Mouse (Mus musculus) thymus, adult 2 months (tissue): ENCODE data around the gene Ccdc130. TPM values are rescaled to one million over a fixed set of nuclear protein-coding genes. Genes with fewer than 3 reads are reported as not detected.
A peak's percentile ranks its signal among the peaks of the same experiment; 100 is the strongest.

ENCODE experiments used
- DNase-seq: peaks from one replicate; pipeline ENCODE4 v3.0.0; 2021
- H3K27ac ChIP-seq: fragments of 200-500 bp; 2 replicates; pipeline ENCODE4 v1.5.1; 2012; ENCODE audit warnings: low read length, control low read depth; ENCODE audit not compliant: control insufficient read depth, insufficient read depth
- H3K27me3 ChIP-seq: fragments of 200-500 bp; 2 replicates; pipeline ENCODE4 v1.6.1; 2012; ENCODE audit warnings: mild to moderate bottlenecking, low read length, moderate library complexity, mixed read lengths; ENCODE audit not compliant: control insufficient read depth, insufficient read depth
- H3K36me3 ChIP-seq: fragments of 200-500 bp; 2 replicates; pipeline ENCODE4 v1.6.1; 2012; ENCODE audit warnings: mild to moderate bottlenecking, low read length, moderate library complexity; ENCODE audit not compliant: control insufficient read depth, insufficient read depth
- H3K4me1 ChIP-seq: fragments of 200-500 bp; replicated peaks from 2 replicates; pipeline ENCODE4 v1.6.1; 2012; ENCODE audit warnings: low read length; ENCODE audit not compliant: control insufficient read depth, insufficient read depth
- H3K4me3 ChIP-seq: fragments of 200-500 bp; 2 replicates; pipeline ENCODE4 v1.5.1; 2012; ENCODE audit warnings: mild to moderate bottlenecking, low read length, control low read depth, moderate library complexity; ENCODE audit not compliant: control insufficient read depth, insufficient read depth
- CTCF ChIP-seq: fragments of 200-500 bp; IDR thresholded peaks from 2 replicates; pipeline ENCODE4 v1.5.1; 2012; ENCODE audit warnings: mild to moderate bottlenecking, control low read depth, low read length, moderate library complexity, borderline replicate concordance; ENCODE audit not compliant: control insufficient read depth, poor library complexity, insufficient read depth; ENCODE audit errors: extremely low read depth
- POLR2A ChIP-seq: fragments of 200-500 bp; IDR thresholded peaks from 2 replicates; pipeline ENCODE4 v1.6.1; 2012; ENCODE audit warnings: mild to moderate bottlenecking, low read length, control low read depth, moderate library complexity; ENCODE audit not compliant: control insufficient read depth, poor library complexity, insufficient read depth; ENCODE audit errors: extremely low read depth
- WGBS: fragments of 180-500 bp; shearing (Covaris S2); methylation state at CpG from one replicate; pipeline ENCODE4 v1.1.7; 2018; 5-methylcytosine and 5-hydroxymethylcytosine counted together
- polyA plus RNA-seq: library from polyadenylated mRNA; depleted of rRNA; stranded (reverse); fragments of >200 nt; gene quantifications from 2 replicates; pipeline ENCODE4 v1.2.3, GENCODE M21; 2012

Ccdc130 gene
- polyA plus RNA-seq, 1 experiment = 65.3 TPM

DNA sequence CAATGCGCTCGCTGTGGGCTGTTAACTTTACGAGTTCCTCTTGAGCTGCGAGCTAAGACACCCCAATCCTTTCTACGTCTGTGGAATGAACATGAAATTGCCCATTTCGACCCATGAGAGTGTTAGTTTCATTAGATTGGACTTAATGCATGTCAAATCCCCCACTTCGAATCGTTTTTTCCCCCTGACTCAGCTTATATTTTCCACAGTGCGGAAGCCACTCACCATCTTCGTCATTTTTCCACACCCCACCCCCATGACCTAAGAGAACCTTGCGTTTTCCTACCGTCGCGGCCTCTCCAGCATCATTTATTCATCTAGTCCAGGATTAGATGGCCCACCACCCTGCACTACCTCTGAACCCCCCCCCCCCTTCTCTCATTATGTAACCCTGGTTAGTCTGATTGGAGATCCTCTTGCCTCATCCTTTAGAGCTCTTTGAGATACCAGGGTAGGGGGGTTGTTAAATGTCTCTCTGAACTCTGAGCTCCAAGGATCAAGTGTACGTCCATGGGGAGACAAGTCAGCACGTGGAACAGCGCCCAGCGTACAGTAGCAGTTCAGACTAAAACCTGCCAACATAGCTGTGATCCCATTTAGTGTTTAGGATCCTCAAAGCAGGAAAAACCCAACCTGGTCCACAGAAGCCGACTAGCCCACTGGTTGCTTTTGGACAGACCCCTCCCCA, 32.5 kb downstream of the Ccdc130 start:
- WGBS = 22% methylated on average over 19 of the region's 19 CpGs
- Histone ChIP-seq H3K4me1 (peaks cover 22% of the 10 kb centered on the region), H3K36me3 (no peaks in the 10 kb centered on the region), H3K27me3 (no peaks in the 10 kb centered on the region), H3K27ac (peak overlapping the region; percentile 85), H3K4me3 (peak overlapping the region; percentile 90)
- no peak for TF ChIP-seq CTCF
- no peak for TF ChIP-seq POLR2A
- DNase-seq = no peak

DNA sequence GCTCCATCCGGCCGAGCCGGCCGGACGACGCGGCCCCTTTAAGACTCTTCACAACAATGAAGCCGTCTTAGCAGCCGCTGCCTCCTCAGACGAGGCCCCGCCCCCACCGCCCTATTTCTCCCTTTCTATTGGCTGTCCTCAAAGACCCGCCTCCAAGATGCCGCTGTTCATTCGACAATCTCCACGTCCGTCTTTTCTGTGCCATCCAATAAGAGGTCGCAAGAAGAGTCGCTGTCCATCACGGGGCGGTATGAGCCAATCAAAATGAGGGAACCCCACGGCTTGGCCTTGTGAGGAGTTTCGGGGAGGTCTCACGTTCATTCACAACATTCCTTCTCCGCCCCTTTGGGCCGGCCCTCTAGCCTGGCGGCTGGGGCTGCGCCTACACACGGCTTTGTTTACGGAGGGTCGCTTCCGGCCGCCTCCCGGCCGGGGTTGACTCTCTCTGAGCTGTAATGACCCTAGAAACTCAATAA, 33.1 kb downstream of the Ccdc130 start, which contains the start of gene Zswim4:
Gene Zswim4 (minus strand): TSS at position 58 of the 476 bp plus-strand sequence.
- 0% methylated on average over 35 of the region's 35 CpGs for WGBS
- DNase-seq = peak; percentile 96
- peak; percentile 78; the same call in 1 of the 2 replicates for TF ChIP-seq POLR2A
- TF ChIP-seq CTCF = peak; percentile 41; the same call in 1 of the 2 replicates
- Histone ChIP-seq H3K27ac (peak within 1 kb of the TSS; percentile 85), H3K36me3 (no peaks in the 10 kb centered on the region), H3K4me3 (peak within 1 kb of the TSS; percentile 90), H3K27me3 (no peaks in the 10 kb centered on the region), H3K4me1 (peaks cover 22% of the 10 kb centered on the region)

DNA sequence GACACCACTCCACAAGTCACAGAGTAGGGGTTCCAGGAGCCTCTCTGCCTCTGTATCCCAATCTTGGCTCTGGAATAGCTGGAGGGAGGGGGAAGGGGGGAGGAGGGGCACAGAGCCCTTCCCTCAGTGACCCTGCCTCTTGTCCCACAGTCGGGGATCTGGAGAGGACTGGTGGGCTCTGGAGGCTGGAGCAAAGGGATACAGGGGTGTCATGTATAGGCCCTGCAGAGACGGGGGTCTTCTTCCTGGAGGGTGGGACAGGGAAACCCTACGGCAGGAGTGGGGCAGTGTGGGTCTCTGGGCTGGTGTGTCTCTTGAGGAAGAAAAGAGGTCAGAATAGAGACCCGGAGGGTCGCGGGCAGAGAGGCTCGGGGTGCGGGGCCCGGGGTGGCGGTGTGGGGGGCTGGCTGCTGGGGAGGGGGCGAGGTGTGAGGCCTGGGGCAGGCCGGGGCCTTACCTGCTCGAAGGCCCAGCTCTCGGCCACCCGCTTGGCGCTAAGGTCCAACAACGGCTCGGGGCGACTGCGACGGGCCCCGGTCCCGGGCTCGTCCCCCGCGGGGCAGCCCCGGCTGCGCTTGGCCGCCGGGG, 33.7 kb downstream of the Ccdc130 start:
- Histone ChIP-seq H3K4me3 (peak overlapping the region; percentile 63), H3K36me3 (no peaks in the 10 kb centered on the region), H3K27me3 (no peaks in the 10 kb centered on the region), H3K4me1 (peaks cover 22% of the 10 kb centered on the region), H3K27ac (no peak overlapping the region)
- no peak for DNase-seq
- WGBS = under 1% methylated on average over 30 of the region's 30 CpGs
- TF ChIP-seq POLR2A (no peak), CTCF (no peak)

DNA sequence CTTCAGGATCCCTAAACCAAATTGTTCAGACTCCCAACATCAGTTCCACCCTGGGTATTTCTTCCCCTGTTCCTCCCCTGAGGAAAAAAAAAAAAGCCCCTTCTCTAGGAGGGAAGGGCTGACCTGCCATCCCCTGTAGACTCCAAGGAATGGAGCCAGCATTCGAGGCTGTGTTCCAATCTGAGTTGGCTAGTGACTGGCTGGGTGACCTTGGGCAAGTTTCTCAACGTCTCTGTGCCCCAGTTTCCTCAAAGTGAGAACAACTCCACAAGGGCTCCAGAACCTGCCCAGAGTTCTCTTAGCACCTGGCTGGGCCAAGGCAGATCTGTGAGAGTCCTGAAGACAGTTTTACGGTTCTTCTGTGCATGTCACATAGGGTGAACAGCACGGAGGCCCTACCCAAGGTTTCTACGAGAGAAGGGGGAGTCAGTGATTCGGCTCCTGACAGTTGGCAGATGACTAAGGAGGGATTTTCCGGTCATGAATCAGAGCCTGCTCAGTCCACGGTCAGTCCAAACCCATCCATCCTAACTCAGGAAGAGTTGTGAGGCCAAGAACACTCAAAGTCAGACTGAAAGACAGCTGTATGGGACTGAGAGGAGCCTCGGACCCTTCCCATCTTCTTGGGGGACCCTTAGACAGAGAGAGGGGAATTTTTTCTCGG, 34.3 kb downstream of the Ccdc130 start:
- WGBS = 20% methylated on average over 10 of the region's 10 CpGs

DNA sequence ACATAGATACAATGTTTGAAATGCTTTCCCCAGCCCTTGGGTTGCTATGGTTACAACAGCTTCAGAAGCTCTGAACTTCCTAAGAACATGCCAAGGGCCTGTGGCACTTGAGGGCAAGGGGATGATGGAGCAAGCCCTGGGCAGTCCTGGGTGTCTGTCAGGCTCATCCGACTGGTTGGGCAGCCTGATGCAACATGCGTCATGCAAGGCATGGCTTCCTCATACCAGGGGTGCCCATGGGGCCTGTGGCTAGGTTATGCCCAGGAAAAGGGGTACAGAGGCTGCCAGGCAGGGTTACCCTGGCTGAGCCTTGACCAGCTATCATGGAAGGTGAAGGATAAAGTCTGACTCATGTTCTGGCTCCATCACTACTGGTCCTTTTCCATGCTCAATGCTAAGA, 37.1 kb downstream of the Ccdc130 start:
- no peak for TF ChIP-seq CTCF
- no peak for TF ChIP-seq POLR2A
- Histone ChIP-seq H3K27me3 (no peaks in the 10 kb centered on the region), H3K4me1 (peaks cover 20% of the 10 kb centered on the region), H3K4me3 (no peak overlapping the region), H3K36me3 (peaks cover 26% of the 10 kb centered on the region), H3K27ac (no peak overlapping the region)
- DNase-seq = no peak
- WGBS = 90% methylated on average over 2 of the region's 2 CpGs

More for the DNA sequence above, 34.3 kb downstream of the Ccdc130 start:
- Histone ChIP-seq H3K4me1 (peaks cover 22% of the 10 kb centered on the region), H3K4me3 (peak overlapping the region; percentile 63), H3K27me3 (no peaks in the 10 kb centered on the region), H3K27ac (no peak overlapping the region), H3K36me3 (peaks cover 2% of the 10 kb centered on the region; the same call in 1 of the 2 replicates)
- DNase-seq = no peak
- TF ChIP-seq CTCF = no peak
- no peak for TF ChIP-seq POLR2A

DNA sequence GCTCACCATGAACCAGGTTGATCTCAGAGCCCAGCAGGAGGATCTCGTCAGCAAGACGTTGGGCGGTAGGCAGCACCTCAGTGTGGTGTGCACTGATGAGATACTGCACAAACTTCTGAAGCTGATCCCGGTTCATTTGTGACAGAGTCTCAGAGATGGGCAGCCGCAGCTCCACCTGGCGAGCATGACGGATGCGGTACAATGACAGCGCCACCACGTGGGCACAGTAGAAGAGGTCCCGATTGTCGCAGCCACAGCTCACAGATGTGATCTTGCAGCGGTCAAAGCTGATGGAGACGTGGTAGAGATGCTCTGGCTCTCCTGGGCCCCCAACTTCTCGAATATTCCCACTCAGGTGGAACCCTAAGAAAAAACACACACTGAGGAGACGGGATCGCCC, 39.4 kb downstream of the Ccdc130 start:
- Histone ChIP-seq H3K36me3 (peaks cover 49% of the 10 kb centered on the region), H3K4me3 (no peak overlapping the region), H3K27me3 (no peaks in the 10 kb centered on the region), H3K4me1 (peaks cover 9% of the 10 kb centered on the region), H3K27ac (no peak overlapping the region)
- no peak for TF ChIP-seq CTCF
- no peak for TF ChIP-seq POLR2A
- peak; percentile 19 for DNase-seq
- 84% methylated on average over 17 of the region's 17 CpGs for WGBS
